Comparison of ENCODE assay signal across 8 mouse cellular contexts in genomic region chr2:118199867-118200266, GRCm38 (mm10). TPM values are rescaled to one million over a fixed set of nuclear protein-coding genes. Genes with fewer than 3 reads are reported as not detected.
A peak's percentile ranks its signal among the peaks of the same experiment; 100 is the strongest.
DNase-seq lines count a peak whose midpoint lies in the region; ATAC-seq and TF ChIP-seq lines count a peak whose summit lies in the region.

No protein-coding gene starts in this region.

- no peak overlapping the region for H3K4me3 ChIP-seq in midbrain, embryonic 10.5 days
- no peak overlapping the region for H3K4me3 ChIP-seq in midbrain, embryonic 16.5 days (ENCODE audit: low read depth, low read length)
- H3K4me3 ChIP-seq in stomach, postnatal 0 days (ENCODE audit: low read depth, low read length) = no peak overlapping the region

- peak; percentile 81 for DNase-seq in midbrain, embryonic 10.5 days (ENCODE audit: low spot score)
- DNase-seq in cerebellum, postnatal 36 days = peak; percentile 71 to 74
- DNase-seq in gastrocnemius, adult 18-20 months (ENCODE audit: low spot score) = peak; percentile 66
- peak; percentile 71 for DNase-seq in kidney, adult 11 months
- peak; percentile 81 to 84 for DNase-seq in left cerebral cortex, postnatal 25 days (ENCODE audit: low spot score in 2 of 2)
- DNase-seq in stomach, postnatal 0 days (ENCODE audit: low spot score) = peak; percentile 77

- no peaks in the 10 kb centered on the region for H3K9me3 ChIP-seq in midbrain, embryonic 10.5 days (replicated peaks)
- no peaks in the 10 kb centered on the region for H3K9me3 ChIP-seq in midbrain, embryonic 16.5 days (replicated peaks; ENCODE audit: control insufficient read depth, low read length, poor library complexity, severe bottlenecking)
- H3K9me3 ChIP-seq in stomach, postnatal 0 days (ENCODE audit: control insufficient read depth, low read length) = no peaks in the 10 kb centered on the region

- intact Hi-C loops in left cerebral cortex, postnatal 25 days (cut with DNase I) = loop anchor here (1.0 kb wide), 1 partner anchor 41 kb away; no protein-coding TSS in a partner anchor

- 11% methylated on average over 5 of the region's 5 CpGs for WGBS in midbrain, embryonic 10.5 days
- 9% methylated on average over 5 of the region's 5 CpGs for WGBS in midbrain, embryonic 16.5 days
- 9% methylated on average over 5 of the region's 5 CpGs for WGBS in stomach, postnatal 0 days

- H3K27ac ChIP-seq in midbrain, embryonic 10.5 days (replicated peaks) = no peak overlapping the region
- no peak overlapping the region for H3K27ac ChIP-seq in midbrain, embryonic 16.5 days (ENCODE audit: low read length)
- H3K27ac ChIP-seq in stomach, postnatal 0 days (replicated peaks) = no peak overlapping the region

- no peak overlapping the region for H3K9ac ChIP-seq in midbrain, embryonic 16.5 days (ENCODE audit: low read depth, low read length)
- H3K9ac ChIP-seq in stomach, postnatal 0 days (ENCODE audit: low read length) = no peak overlapping the region

- TF ChIP-seq EP300 in stomach, postnatal 0 days (optimal IDR thresholded peaks at IDR 0.05) = no peak

- no peak for ATAC-seq in midbrain, embryonic 16.5 days
- peak; percentile 83 for ATAC-seq in monocyte, adult 5-6 weeks (replicated peaks; ENCODE audit: insufficient number of reproducible peaks, low FRiP score, low TSS enrichment, poor library complexity, severe bottlenecking)
- ATAC-seq in stomach, postnatal 0 days (ENCODE audit: low FRiP score, low TSS enrichment) = 0 out of 2 replicates have a peak, but pooled peaks have one; percentile 54

- peaks cover 11% of the 10 kb centered on the region for H3K27me3 ChIP-seq in midbrain, embryonic 10.5 days (ENCODE audit: low read depth, poor library complexity, severe bottlenecking)
- no peaks in the 10 kb centered on the region for H3K27me3 ChIP-seq in midbrain, embryonic 16.5 days (ENCODE audit: control insufficient read depth, insufficient read depth, low read depth, low read length)
- H3K27me3 ChIP-seq in stomach, postnatal 0 days (ENCODE audit: control insufficient read depth, insufficient read depth, low read length) = no peaks in the 10 kb centered on the region

- peak; percentile 95 for TF ChIP-seq CTCF in stomach, postnatal 0 days (IDR thresholded peaks at IDR 0.05; ENCODE audit: low read depth)

- peaks cover 31% of the 10 kb centered on the region for H3K4me1 ChIP-seq in midbrain, embryonic 10.5 days
- H3K4me1 ChIP-seq in midbrain, embryonic 16.5 days (ENCODE audit: control insufficient read depth, insufficient read depth, low read length) = peaks cover 18% of the 10 kb centered on the region
- H3K4me1 ChIP-seq in stomach, postnatal 0 days (replicated peaks; ENCODE audit: control insufficient read depth, insufficient read depth) = no peaks in the 10 kb centered on the region

- H3K36me3 ChIP-seq in midbrain, embryonic 10.5 days = no peaks in the 10 kb centered on the region
- H3K36me3 ChIP-seq in midbrain, embryonic 16.5 days (ENCODE audit: control insufficient read depth, insufficient read depth, low read length) = no peaks in the 10 kb centered on the region
- H3K36me3 ChIP-seq in stomach, postnatal 0 days (ENCODE audit: control insufficient read depth, insufficient read depth, low read length) = no peaks in the 10 kb centered on the region

- no peak overlapping the region for H3K4me2 ChIP-seq in midbrain, embryonic 16.5 days (ENCODE audit: low read length)
- H3K4me2 ChIP-seq in stomach, postnatal 0 days (replicated peaks; ENCODE audit: low read depth) = no peak overlapping the region

RNA-seq across cellular contexts. Expression of gene Fsip1, which starts 56.9 kb away (rescaled TPM):
- polyA plus RNA-seq in midbrain, embryonic 10.5 days (2016; fragmentation: Nextera tagmentation; extraction: Ambion mirVana) = 2.1 and 3.0 TPM in 2 replicates
- 2.6 and 3.6 TPM in 2 replicates for polyA plus RNA-seq in midbrain, embryonic 16.5 days (2015; fragmentation: Nextera tagmentation; extraction: Ambion mirVana)
- total RNA-seq in gastrocnemius, adult 18-20 months (2021) = not detected
- total RNA-seq in left cerebral cortex, postnatal 25 days (2021) = under 1 TPM; 0.39 to 0.50 TPM
- 0.49 to 2.0 TPM in 2 of 3 replicates, not detected in the other for total RNA-seq in monocyte, adult 5-6 weeks (2017)
- polyA plus RNA-seq in stomach, postnatal 0 days (2015; fragmentation: Nextera tagmentation; extraction: Ambion mirVana) = 0.07 and 0.17 TPM in 2 replicates
